Mouse (Mus musculus): ENCODE measurements around the gene Klk5. TPM values are rescaled to one million over a fixed set of nuclear protein-coding genes. Genes with fewer than 3 reads are reported as not detected.

The Klk5 gene
- polyA plus RNA-seq, 1 experiment from 2014 or later, result not detected

DNA sequence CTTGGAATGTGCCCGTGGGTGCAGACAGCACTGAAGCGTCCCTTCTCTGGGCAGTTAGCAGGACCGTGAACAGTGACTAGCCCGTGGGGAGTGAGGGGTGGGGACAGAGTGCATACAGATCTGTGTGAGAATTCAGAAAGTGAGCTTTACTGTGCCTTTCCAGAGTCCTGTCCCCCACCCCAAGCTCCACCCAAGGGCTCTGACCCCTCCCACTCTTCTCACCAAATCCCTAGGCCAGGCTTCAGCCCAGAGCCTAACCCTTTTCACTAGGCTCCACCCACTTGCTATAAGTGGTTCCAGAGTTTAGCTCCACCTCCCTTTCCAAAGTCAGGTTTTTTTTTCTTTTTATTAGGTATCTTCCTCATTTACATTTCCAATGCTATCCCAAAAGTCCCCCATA lies 2.0 kb downstream of the Klk5 start:
- Histone ChIP-seq H3K9ac (ENCODE audit: low read depth, low read length) (no peak overlapping the region), H3K4me2 (ENCODE audit: low read length) (no peak overlapping the region), H3K36me3 (ENCODE audit: insufficient read depth, low read length) (no peaks in the 10 kb centered on the region), H3K27me3 (ENCODE audit: insufficient read depth, low read length) (no peaks in the 10 kb centered on the region), H3K27ac (no peak overlapping the region), H3K4me3 (replicated peaks; ENCODE audit: low read depth, low read length) (no peak overlapping the region), H3K4me1 (replicated peaks; ENCODE audit: insufficient read depth, low read length) (no peaks in the 10 kb centered on the region), H3K9me3 (replicated peaks; ENCODE audit: low read length) (no peaks in the 10 kb centered on the region)
- DNase-seq (ENCODE audit: low spot score) (no peak), ATAC-seq (replicated peaks; ENCODE audit: low FRiP score, low read depth) (no peak)
- no peak for TF ChIP-seq CTCF (IDR thresholded peaks at IDR 0.05; ENCODE audit: low read depth)
- WGBS, result 89% methylated on average over 4 of the region's 4 CpGs

DNA sequence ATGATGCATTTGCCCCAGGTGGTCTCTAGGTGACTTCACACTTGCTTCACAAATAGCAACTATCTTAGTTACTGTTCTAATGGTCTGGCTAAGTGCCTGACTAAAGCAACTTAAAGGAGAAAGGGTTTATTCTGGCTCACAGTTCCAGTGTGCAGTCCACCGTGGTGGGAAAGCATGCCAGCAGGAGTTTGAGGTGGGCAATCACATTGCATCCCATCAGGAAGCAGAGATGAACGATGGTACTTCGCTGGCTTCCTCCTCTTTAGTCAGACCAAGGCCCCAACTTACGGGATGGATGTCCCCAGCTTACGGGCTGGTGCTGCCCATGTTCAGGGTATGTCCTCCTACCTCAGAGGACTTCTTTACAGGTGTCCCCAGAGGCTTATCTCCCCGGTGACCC lies 9.8 kb downstream of the Klk5 start:
- no peaks in the 10 kb centered on the region for H3K36me3 ChIP-seq (ENCODE audit: insufficient read depth, low read length)
- no peak overlapping the region for H3K9ac ChIP-seq (ENCODE audit: low read depth, low read length)
- H3K9me3 ChIP-seq (replicated peaks; ENCODE audit: low read length), result no peaks in the 10 kb centered on the region
- H3K4me3 ChIP-seq (replicated peaks; ENCODE audit: low read depth, low read length), result no peak overlapping the region
- ATAC-seq (replicated peaks; ENCODE audit: low FRiP score, low read depth) (no peak), DNase-seq (ENCODE audit: low spot score) (no peak)
- WGBS, result 90% methylated on average over 6 of the region's 6 CpGs
- no peak overlapping the region for H3K4me2 ChIP-seq (ENCODE audit: low read length)
- H3K4me1 ChIP-seq (replicated peaks; ENCODE audit: insufficient read depth, low read length), result no peaks in the 10 kb centered on the region
- TF ChIP-seq CTCF (IDR thresholded peaks at IDR 0.05; ENCODE audit: low read depth), result no peak
- H3K27ac ChIP-seq, result no peak overlapping the region
- no peaks in the 10 kb centered on the region for H3K27me3 ChIP-seq (ENCODE audit: insufficient read depth, low read length)

DNA sequence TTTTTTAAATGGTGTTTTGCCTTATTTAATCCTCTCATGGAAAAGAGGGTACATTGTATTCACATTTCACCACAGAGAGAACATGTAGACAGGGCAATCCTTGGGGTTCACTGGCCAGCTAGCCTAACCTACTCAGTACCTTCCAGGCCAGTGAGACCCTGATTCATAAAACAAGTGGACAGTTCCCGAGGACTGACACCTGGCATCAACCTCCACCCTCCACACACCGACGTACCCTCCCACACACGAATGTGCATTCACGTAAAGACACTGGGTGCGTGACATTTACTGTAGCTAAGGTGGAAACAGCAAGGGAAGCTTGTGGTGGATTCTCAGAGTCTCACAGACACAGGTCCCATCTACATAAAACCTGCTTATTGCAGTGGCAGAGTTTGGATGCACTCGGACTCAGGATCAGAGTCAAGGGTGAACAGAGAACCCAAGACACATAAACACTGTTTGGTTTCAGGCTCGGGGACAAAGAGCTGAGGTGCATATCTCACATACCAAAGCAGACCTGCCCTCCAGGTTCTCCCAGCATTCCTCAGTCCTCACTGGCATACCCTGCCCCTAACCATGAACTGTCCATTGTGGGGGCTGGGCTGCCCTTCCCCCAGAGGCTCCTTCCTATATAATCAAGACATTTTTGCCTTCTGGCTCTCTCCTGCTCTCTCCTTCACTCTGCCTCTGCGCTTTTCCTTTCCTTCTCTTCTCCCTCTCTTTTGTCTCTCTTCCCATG lies 13.0 kb downstream of the Klk5 start:
- no peak overlapping the region for H3K9ac ChIP-seq (ENCODE audit: low read depth, low read length)
- no peak overlapping the region for H3K27ac ChIP-seq
- H3K36me3 ChIP-seq (ENCODE audit: insufficient read depth, low read length), result no peaks in the 10 kb centered on the region
- H3K4me2 ChIP-seq (ENCODE audit: low read length), result no peak overlapping the region
- DNase-seq (ENCODE audit: low spot score) (no peak), ATAC-seq (replicated peaks; ENCODE audit: low FRiP score, low read depth) (no peak)
- no peak overlapping the region for H3K4me3 ChIP-seq (replicated peaks; ENCODE audit: low read depth, low read length)
- H3K27me3 ChIP-seq (ENCODE audit: insufficient read depth, low read length), result no peaks in the 10 kb centered on the region
- no peak for TF ChIP-seq CTCF (IDR thresholded peaks at IDR 0.05; ENCODE audit: low read depth)
- no peaks in the 10 kb centered on the region for H3K9me3 ChIP-seq (replicated peaks; ENCODE audit: low read length)
- H3K4me1 ChIP-seq (replicated peaks; ENCODE audit: insufficient read depth, low read length), result no peaks in the 10 kb centered on the region
- 52% methylated on average over 9 of the region's 9 CpGs for WGBS

DNA sequence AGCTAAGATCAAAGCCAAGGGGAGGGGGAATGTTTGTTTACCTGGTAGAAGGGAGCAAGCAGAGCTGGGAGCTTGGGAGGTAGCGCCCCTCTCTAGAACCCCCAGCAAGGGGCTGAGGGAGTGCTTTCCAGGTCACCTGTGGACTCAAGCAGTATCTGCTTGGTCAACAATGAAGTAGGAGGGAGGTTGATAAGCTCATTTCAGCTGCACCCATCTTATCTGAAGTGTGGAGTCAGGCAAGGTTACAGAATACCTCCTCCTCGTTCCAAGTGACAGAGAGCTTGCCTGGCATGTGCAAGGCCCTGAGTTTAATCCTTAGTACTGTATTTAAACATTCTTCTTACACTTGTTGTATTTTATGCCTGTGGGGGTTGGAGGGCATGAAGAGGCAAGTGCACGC lies 13.9 kb downstream of the Klk5 start:
- Histone ChIP-seq H3K4me3 (replicated peaks; ENCODE audit: low read depth, low read length) (no peak overlapping the region), H3K9ac (ENCODE audit: low read depth, low read length) (no peak overlapping the region), H3K27ac (no peak overlapping the region), H3K36me3 (ENCODE audit: insufficient read depth, low read length) (no peaks in the 10 kb centered on the region), H3K27me3 (ENCODE audit: insufficient read depth, low read length) (no peaks in the 10 kb centered on the region), H3K4me1 (replicated peaks; ENCODE audit: insufficient read depth, low read length) (no peaks in the 10 kb centered on the region), H3K9me3 (replicated peaks; ENCODE audit: low read length) (no peaks in the 10 kb centered on the region), H3K4me2 (ENCODE audit: low read length) (no peak overlapping the region)
- ATAC-seq (replicated peaks; ENCODE audit: low FRiP score, low read depth), result no peak
- WGBS, result 63% methylated on average over 3 of the region's 3 CpGs
- TF ChIP-seq CTCF (IDR thresholded peaks at IDR 0.05; ENCODE audit: low read depth), result no peak
- DNase-seq (ENCODE audit: low spot score), result no peak

DNA sequence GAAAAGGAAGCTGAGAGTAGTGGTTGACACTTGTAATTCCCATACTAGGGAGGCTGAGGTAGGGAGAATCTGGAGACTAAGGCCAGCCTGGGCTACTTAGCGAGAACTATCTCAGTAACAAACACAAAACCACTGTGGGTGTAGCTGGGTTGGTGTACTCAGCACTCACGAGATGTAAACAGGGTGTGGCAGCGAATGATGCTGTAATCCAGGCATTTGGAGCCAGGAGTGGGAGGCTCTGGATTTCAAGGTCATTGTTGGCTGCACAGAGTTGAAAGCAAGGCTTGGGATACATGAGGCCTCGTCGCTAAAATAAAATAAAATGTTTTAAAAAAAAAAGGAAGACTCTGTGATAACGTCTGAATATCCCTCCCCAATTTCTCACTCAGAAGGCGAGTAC lies 14.5 kb downstream of the Klk5 start:
- no peak for DNase-seq (ENCODE audit: low spot score)
- Histone ChIP-seq H3K4me2 (ENCODE audit: low read length) (no peak overlapping the region), H3K36me3 (ENCODE audit: insufficient read depth, low read length) (no peaks in the 10 kb centered on the region), H3K27me3 (ENCODE audit: insufficient read depth, low read length) (no peaks in the 10 kb centered on the region), H3K9me3 (replicated peaks; ENCODE audit: low read length) (no peaks in the 10 kb centered on the region), H3K4me3 (replicated peaks; ENCODE audit: low read depth, low read length) (no peak overlapping the region), H3K27ac (no peak overlapping the region), H3K4me1 (replicated peaks; ENCODE audit: insufficient read depth, low read length) (no peaks in the 10 kb centered on the region), H3K9ac (ENCODE audit: low read depth, low read length) (no peak overlapping the region)
- WGBS, result 77% methylated on average over 7 of the region's 7 CpGs
- no peak for ATAC-seq (replicated peaks; ENCODE audit: low FRiP score, low read depth)
- TF ChIP-seq CTCF (IDR thresholded peaks at IDR 0.05; ENCODE audit: low read depth), result no peak

DNA sequence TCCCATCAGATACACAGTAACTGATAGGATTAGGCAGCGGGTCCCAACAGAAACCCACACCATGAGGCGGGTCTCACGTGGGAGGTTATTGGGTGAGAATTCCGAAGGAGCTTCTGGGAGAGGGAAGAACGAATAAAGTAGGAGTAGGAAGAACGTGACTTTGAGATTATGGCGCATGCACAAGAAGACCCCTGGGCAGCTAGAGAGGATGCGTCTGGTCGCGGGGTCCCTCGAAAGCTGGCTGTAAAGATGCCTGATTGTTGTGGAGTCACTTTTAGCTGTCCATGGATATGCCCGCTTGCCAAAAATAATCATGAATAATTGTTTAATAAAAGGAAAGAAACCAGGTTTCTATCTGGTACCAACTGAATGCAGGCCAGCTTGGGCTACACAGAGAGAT lies 15.7 kb downstream of the Klk5 start:
- Histone ChIP-seq H3K4me2 (ENCODE audit: low read length) (no peak overlapping the region), H3K9ac (ENCODE audit: low read depth, low read length) (no peak overlapping the region), H3K27ac (no peak overlapping the region), H3K36me3 (ENCODE audit: insufficient read depth, low read length) (no peaks in the 10 kb centered on the region), H3K4me1 (replicated peaks; ENCODE audit: insufficient read depth, low read length) (no peaks in the 10 kb centered on the region), H3K27me3 (ENCODE audit: insufficient read depth, low read length) (no peaks in the 10 kb centered on the region), H3K4me3 (replicated peaks; ENCODE audit: low read depth, low read length) (no peak overlapping the region), H3K9me3 (replicated peaks; ENCODE audit: low read length) (no peaks in the 10 kb centered on the region)
- no peak for DNase-seq (ENCODE audit: low spot score)
- TF ChIP-seq CTCF (IDR thresholded peaks at IDR 0.05; ENCODE audit: low read depth), result no peak
- no peak for ATAC-seq (replicated peaks; ENCODE audit: low FRiP score, low read depth)
- 90% methylated on average over 12 of the region's 12 CpGs for WGBS

DNA sequence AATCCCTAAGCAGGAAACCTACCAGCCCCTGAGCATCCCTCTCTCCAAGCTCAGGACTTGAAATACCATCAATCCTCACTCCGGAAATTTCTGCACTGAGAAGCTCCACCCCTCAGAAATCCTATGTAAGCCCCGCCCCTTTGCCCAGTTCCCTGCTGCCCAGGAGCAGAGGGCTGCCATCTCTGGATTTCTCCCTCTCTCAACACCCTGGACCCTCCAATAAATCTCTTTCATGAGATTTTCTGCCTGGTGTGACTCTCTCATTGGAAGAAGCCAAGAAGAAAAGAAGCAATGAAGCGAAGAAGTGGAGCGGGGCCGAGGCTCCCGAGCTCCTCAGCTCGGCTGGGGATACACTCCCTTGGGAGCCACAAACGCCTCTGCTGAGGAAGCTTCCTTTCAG lies 18.6 kb downstream of the Klk5 start:
- peak; percentile 21 for DNase-seq (ENCODE audit: low spot score)
- no peaks in the 10 kb centered on the region for H3K36me3 ChIP-seq (ENCODE audit: insufficient read depth, low read length)
- TF ChIP-seq CTCF (IDR thresholded peaks at IDR 0.05; ENCODE audit: low read depth), result no peak
- H3K9me3 ChIP-seq (replicated peaks; ENCODE audit: low read length), result no peaks in the 10 kb centered on the region
- H3K4me1 ChIP-seq (replicated peaks; ENCODE audit: insufficient read depth, low read length), result no peaks in the 10 kb centered on the region
- WGBS, result 51% methylated on average over 8 of the region's 8 CpGs
- H3K27me3 ChIP-seq (ENCODE audit: insufficient read depth, low read length), result no peaks in the 10 kb centered on the region
- ATAC-seq (replicated peaks; ENCODE audit: low FRiP score, low read depth), result no peak
- H3K9ac ChIP-seq (ENCODE audit: low read depth, low read length), result no peak overlapping the region
- H3K4me2 ChIP-seq (ENCODE audit: low read length), result no peak overlapping the region
- no peak overlapping the region for H3K27ac ChIP-seq
- H3K4me3 ChIP-seq (replicated peaks; ENCODE audit: low read depth, low read length), result no peak overlapping the region

Data from kidney, postnatal 0 days (tissue).